Mouse (Mus musculus): ENCODE results near the gene Gli3. TPM values are rescaled to one million over a fixed set of nuclear protein-coding genes. Genes with fewer than 3 reads are reported as not detected.

Gli3 gene
- 1 to 10 TPM; 1.9 to 2.1 TPM for total RNA-seq (2021)

DNA sequence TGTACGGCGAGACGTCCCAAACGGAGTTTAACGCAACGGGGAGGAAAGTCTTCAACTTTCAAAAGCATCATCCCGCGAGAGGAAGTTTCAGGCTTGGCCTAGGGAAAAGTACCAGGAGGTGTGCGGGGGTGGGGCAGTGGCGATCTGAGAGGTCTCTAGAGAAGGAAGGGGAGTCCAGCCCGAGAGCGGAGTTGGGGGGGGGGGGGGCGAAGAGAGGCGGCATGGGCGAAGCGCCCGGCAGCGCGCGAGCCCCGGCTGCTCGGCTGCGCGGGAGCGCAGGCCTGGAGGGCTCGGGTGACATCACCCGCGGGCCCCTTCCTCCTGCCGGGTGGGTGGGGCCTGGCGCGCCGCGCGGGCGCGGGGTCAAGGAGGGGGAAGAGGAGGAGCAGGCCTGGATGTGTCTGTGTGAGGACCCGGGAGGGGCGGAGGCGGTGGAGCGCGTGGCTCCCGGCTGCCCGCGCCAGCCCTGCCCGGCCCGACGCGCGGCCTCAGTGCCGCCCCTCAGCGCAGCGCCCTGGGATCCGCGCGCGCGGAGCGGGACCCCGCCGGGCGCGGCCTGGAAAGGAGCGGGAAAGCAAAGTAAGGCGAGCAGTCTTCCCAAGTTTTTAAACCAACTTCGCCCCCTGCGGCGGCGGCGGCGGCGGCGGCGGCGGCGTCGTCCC lies at the start of gene Gli3:
TSS of gene Gli3 (plus strand) at position 406 of the 662 bp plus-strand sequence.
- peak; percentile 63 to 73 for DNase-seq
- intact Hi-C loops (cut with DNase I): loop anchor here (5.0 kb wide), 1 partner anchor 294 kb away; no protein-coding TSS in a partner anchor

DNA sequence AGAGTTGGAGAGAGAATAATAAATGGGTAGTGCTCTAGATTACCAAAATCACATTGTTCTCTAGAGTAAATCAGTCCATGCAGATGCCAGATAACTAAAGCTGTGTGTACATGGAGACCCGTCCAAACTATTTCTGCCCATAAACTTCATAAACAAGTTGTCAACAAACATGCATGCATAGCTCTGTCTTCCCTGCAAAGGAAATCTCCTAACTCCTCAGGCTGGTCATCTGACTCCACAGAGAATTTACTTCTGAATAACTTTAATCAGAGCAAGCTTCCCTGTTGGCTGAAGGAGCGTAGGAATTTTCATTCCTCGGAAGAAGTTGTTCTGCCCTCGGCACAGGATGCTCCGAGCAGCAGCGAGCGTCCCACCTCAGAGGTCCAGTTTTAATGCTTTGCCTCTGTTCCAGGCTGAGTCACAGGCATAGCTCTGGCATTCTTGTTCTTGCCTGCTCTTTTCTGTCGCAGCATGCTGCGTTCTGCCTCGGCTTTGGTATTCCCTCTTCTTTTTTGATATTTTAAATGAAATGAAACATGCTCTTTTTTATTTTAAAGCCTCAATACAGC lies 41.8 kb upstream of the Gli3 start:
- DNase-seq: no peak
- intact Hi-C loops (cut with DNase I): no loop called here

DNA sequence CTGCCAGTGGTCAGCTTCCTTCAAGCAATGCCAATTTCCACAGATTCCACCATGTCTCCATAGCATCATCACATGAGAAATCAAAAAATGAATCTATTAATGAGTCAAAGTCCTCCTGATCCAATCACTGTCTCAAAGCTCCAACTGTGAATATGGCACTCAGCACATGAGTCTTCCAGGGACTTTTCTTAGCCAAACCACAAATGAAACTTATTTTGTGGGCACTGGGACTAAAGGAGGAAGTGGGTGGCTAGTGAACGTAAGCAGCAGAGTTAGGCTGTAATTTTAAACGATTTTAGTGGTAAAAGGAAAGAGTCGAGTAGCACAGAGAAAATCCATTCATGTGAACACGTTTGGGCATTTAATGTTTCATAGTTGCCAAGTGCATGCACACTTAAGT lies 21.0 kb upstream of the Gli3 start:
- no peak for DNase-seq
- intact Hi-C loops (cut with DNase I): no loop called here

DNA sequence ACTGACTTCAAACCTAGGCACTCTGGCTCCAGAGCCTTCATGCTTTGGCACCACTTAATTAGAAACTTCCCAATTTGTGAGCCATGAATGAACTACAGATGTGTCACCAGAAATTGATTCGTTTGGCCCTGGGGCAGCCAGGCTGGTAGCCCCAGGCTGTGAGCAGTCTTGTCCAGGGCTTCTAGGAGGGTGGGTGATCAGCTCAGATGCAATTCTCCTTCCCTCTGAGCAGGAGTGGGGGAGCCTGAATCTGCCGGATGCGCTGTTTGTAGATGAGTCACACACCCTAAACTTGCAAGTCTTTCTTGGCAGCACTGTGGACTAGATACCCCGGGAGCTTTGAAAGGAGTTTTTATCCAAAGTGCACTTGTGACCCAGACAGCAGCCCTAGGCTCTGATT lies 18.7 kb upstream of the Gli3 start:
- DNase-seq: no peak
- intact Hi-C loops (cut with DNase I): no loop called here

DNA sequence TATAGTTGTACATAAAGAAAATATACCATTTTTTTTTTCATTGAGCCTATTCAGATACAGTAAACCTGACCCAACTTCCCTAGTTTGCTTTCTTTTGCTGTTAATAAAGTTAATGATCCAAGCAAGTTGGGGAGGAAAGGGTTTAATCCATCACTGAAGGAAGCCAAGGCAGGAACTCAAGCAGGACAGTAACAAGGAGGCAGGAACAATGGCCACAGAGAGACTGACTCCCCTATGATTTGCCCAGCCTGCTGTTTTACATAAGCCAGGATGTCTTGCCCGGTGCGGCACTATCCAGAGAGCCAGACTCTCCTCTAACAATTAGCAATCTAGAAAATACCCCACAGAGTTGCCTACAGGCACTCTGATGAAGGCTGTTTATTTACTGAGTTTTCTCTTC lies 17.4 kb upstream of the Gli3 start:
- intact Hi-C loops (cut with DNase I): no loop called here

DNA sequence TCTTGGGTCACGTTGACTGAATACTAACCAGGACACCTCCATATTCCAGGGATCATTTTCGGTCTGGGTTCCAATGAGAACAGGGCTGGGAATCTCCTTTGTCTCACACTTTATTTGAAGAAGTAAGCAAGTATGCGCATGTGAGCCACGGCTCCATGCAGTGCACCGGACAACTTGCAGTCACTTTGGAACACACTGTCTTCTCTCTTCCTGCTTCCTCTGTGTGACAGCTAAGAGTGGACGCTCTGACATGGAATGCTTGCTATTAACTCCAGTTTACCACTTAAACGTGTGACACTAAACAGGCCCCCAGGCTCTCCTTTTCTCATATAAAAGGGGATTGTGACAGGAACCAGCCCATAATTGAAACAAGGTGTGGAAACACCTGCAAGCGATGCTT lies 17.0 kb upstream of the Gli3 start:
- no peak for DNase-seq
- intact Hi-C loops (cut with DNase I): no loop called here

More for the DNA sequence above, 17.4 kb upstream of the Gli3 start:
- no peak for DNase-seq

DNA sequence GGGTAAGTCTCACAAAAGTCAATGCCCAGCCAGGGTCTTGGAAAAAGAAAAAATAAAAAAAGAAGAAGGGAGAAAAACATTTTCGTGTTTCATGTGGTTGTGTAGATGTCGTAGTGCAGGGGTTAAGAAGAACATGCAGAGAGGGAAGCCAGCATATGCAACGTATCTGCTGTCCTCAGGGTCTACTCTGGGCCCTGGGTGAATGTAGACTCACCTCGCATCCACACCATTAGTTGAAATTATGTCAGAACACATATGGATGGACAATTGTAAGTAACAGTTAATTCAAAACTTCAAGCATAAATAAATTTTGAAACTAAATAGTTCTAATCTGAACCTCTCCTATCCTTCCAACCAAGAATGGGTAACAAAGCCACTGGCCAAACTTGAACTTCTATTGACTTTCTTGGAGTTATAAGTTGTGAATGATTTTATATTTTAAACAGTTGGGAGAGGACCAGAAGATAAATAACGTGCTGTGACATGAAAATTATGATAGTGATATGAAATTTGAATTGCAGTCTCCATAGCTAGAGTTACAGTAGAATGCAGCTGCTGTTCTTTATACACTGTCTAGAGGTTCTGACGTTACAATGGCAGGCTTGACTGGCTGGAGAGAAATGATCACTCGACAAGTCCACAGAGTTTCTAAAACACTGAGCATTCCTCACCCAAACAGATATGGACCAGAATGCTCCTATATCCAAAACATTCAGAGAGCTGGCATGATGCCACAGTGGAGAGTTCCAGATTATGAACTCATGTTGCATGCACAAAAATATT lies 16.1 kb upstream of the Gli3 start:
- DNase-seq: no peak

DNA sequence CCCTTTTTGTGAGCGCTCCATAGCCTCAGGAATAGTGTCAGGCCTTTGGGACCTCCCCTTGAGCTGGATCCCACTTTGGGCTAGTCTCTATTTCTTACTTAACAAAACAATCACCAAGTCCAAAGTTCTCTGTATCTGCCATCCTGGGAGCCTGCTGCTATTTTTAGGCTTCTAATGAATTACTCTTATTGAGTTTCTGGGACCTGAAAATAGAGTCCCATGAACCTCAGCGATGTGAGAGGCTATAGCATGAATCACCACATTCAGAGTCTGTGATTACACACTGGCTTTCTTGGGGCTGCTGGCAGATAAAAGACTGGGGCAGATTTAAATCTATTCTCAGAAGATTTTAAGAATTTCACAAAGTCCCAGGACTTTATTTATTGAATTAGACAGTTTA lies 12.1 kb upstream of the Gli3 start:
- no peak for DNase-seq
- intact Hi-C loops (cut with DNase I): no loop called here

More for the DNA sequence above, 16.1 kb upstream of the Gli3 start:
- intact Hi-C loops (cut with DNase I): no loop called here

DNA sequence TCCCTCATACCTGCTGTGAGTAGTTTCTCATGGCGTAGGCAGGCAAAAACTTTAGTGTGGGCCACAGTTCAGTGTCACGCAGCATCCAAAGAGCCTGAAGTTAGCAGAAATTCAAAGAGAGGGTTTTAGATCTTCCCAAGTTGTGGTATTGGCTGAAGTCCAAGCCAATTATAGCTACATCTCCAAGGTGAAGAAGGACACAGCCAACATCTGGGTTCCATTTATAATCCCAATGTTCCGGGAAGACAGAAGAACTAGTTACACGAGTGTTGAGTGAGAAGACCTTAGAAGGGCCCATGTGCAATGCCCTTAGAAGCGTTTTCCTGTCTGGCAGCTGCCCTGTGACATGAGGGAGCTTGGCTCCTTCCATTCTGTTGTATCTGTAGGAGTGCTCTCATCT lies 5.2 kb upstream of the Gli3 start:
- no peak for DNase-seq
- intact Hi-C loops (cut with DNase I): no loop called here

DNA sequence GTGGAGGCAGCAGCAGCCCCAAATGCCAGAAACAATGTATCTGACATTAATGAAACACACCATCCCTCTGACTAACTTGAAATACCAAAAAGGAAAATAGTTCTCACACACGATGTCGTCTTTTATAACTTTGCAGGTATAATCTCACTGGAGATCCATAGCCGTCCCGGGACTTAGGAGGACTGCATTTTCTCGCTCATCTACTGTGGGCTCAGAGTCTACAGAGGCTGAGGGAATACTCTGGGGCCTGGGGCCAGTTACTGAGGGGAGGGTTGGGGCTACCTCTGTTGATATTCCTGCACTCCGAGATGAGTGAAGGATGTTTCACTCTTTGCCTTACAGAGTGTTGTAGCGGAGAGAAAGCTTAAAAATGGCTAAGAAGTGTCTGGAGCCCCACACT lies 1.1 kb upstream of the Gli3 start:
- DNase-seq: no peak
- intact Hi-C loops (cut with DNase I): loop anchor here (5.0 kb wide), 1 partner anchor 295 kb away; no protein-coding TSS in a partner anchor

DNA sequence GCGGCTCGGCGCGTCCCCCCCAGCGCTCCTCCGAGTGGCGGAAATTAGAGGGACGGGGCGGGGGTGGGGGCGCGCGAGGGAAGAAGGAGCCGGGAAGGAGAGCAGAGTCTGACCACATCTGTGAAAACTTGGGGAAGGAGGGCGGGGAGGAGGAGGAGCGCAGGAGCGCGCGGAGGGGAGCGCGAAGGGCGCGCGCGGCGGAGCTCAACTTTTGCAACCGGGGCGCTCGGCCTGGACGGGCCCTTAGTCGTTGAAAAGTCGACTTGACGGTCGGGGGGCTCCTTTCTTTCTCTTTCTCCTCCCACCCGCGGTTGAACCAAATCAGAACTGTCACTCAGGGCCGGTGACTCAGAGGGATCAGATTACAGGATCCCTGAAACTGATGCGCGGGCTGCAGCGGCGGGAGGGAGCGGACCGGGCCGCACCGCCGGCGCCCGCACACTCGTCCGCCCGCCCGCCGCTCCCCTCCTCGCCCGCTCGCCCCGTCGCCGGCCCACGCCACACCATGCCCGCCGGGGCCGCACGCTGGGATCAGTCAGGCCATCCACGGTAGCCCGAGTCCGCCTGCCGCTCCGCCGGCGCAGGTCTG lies 551 bp downstream of the Gli3 start:
- intact Hi-C loops (cut with DNase I): loop anchor here (5.0 kb wide), 1 partner anchor 294 kb away; no protein-coding TSS in a partner anchor
- peak in 1 of 2 experiments; percentile 57 for DNase-seq

DNA sequence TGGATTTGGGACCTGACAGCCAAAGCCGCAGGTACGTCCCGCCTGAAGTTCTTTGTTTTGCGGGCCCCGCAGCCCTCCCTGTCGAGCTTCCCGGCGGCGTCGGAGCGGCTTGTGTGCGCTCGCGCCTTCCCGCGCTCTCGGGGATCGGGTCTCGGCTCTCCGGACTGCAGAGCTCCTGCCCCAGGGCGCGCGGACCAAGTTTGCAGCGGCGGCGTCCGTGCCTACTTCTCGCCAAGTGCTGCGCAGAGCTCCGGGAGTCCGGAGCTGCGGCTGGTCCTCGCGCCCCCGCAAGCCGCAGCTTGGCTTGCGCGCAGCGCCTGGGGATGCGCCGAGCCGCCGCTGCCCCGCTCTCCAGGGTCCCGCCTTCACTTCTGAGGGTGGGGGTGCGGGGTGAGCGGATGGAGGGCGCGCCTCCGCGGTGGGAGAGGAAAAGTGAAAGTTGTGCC lies 1.1 kb downstream of the Gli3 start:
- intact Hi-C loops (cut with DNase I): loop anchor here (5.0 kb wide), 1 partner anchor 293 kb away; no protein-coding TSS in a partner anchor
- peak; percentile 51 to 60 for DNase-seq

DNA sequence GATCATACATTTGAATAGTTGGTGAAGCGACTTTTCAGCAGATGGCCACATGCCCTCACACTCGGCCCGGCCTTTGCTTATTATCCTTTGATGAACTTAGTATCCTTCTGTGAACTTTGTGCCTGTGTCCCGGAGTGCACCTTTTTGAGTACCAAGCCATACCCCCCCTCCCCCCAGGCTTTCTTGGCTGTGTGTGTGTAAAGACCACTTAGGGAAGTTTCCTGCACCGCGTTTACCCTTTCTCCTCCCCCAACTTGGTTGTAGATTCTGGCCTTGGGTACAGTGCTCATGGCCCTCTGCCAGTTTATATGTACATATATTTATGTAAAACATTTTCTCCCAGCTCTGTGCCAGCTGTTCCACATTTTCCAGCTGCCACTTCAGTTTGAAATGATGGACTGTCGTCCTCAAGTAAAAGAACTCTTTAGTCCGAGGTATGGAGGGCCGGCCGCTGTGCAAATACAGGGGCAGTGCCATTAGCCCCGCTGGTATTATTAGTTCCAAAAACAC lies 1.8 kb downstream of the Gli3 start:
- intact Hi-C loops (cut with DNase I): loop anchor here (5.0 kb wide), 1 partner anchor 293 kb away; no protein-coding TSS in a partner anchor
- DNase-seq: no peak

DNA sequence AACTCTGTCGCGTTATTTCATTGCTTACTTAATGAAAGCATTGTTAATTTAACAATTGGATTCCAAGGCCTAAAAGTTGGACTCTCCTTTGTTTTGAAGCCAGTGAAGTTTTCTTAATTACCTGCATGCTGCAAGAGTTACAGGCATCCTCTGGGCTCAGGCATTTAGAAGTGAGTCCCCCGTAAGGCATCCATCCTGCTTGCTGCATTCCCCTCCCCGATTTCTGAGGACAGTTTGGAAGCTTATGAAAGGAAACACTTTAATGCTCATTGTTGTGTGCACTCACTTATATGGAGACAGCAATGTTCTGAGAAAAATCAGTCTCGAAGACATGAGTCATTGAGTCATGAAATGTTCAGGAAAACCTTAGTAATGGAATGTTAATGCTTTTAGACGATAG lies 3.5 kb downstream of the Gli3 start:
- intact Hi-C loops (cut with DNase I): no loop called here
- no peak for DNase-seq

DNA sequence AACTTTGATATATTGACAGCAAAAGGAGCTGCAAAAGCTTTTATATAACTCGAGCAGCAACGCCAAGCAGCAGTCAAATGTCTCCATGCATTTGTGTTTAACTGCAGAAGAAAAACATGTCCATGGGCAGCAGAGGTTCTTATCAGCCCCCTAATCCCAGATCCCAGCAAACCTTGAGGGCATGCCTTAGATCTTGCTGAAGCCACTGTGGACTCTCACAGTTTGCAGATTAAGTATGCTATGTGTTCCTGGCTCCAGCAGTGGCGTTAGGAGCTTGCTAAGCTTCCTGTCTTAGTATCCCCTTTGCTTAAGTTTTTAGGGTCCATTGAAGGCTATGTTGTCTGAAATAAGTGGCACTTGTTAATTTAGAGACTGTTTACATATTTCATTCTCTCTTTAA lies 4.4 kb downstream of the Gli3 start:
- intact Hi-C loops (cut with DNase I): no loop called here
- DNase-seq: no peak

DNA sequence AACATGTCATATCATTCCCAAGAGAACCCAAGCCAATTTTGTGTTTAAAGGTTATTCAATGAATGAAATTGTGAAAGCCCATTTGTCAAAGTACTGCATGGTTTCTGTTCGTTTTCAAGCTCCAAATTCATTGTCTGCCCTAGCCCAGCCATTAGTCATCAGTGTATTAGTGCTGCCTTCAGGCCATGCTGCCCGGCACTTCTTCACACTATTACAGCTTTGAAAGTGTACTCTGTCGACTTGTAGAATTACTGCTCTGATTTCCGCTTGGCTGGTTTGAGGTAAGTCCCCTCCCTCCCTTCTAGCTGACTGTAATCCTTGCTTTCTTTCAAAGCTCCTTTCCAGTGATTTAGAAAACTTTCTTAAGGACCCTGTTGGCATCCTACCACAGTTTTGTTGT lies 5.4 kb downstream of the Gli3 start:
- intact Hi-C loops (cut with DNase I): no loop called here
- DNase-seq: no peak

DNA sequence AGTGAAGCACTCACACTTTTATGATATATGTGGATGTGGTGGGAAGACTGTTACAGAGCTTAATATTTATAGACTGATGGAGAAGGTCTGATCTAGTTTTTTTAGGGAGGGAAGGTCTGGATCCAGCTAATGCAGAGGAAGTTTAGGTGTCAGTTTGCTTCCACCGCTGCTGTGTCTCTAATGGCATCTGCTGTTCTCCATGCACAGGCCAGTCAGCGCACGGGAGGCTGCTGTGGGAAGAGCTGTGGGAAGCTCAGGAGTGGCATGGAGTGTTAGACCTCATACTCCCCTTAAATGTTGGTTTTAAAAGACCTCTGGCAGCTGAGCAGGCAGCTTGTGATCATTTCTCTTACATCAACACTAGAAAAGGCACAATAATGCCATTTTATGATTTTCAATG lies 7.0 kb downstream of the Gli3 start:
- intact Hi-C loops (cut with DNase I): no loop called here
- no peak for DNase-seq

DNA sequence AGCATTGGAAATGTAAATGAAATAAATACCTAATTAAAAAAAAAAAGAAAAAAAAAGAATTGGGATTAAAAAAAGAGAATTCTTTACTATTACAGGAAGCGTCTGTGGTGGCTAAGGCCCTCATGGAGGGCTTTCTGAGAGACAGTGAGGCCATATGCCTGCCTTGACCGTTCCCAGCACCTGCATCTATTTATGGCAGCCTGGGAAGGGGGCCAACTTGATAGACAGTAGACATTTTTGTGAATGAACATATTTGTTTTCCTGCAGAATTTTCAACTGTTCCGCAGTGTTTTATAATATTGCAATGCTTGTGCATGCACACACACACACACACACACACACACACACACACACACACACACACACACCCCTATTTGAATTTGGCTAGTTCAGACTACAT lies 9.7 kb downstream of the Gli3 start:
- intact Hi-C loops (cut with DNase I): no loop called here
- no peak for DNase-seq

DNA sequence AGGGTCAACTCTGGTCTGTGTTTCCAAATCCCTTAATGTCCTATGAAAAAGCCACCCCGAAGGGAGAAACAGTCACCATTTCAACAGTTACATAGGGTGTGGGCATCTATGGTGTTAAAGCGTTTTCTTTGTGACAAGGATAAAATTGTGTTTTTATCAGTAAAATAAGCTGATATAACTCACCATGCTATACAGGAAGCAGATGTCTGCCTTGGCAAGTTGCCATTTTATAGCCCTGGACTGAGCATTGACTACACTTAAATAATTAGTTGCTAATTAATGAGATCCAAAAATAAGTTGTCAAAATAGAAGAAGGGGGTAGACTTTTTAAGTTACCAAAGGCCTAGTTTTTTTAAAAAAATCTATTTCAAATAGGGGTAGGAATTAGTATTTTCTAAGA lies 11.4 kb downstream of the Gli3 start:
- intact Hi-C loops (cut with DNase I): no loop called here

DNA sequence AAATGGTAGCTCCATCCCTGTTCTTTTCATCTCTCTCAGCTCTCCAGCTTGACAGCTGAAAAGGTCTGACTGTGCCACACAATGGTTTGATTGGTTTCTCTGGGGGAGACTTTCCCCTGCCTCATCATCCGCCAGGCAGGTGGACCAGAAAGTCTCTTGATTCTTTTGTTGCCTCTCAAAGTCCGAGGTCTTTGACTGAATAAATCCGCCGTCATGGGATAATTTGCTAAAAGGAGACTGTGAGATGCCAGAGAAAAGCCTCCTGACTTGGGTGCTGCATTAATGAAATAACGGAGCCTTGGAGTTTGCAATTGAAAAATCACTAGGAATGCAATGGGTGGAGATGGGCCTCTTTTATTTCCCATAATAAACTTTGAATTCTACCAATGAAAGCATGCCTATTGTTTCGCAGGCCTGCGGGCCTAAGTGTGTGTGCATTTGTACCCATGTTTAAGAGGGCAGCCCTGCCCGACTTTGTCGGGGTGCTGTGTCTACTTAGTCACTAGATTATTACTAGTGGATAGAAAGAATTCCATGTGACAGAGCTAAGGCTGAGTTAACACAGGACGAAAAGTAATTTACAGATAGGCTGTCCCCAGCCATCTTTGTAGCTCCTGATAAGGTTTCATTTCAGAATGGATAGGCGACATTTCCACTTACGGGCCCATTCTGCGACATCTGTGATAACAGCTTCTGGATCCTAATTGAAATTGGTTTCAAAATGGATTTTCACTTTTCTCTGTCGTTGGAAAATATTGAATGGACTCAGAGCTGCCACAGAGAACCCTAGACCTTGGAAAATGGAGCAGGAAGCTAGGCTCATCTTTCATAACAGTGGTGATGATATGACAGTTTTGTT lies 23.2 kb downstream of the Gli3 start:
- DNase-seq: no peak
- intact Hi-C loops (cut with DNase I): no loop called here

More for the DNA sequence above, 11.4 kb downstream of the Gli3 start:
- no peak for DNase-seq
